Mouse (Mus musculus): ENCODE results near the gene H2-Oa. TPM values are rescaled to one million over a fixed set of nuclear protein-coding genes. Genes with fewer than 3 reads are reported as not detected.

The H2-Oa gene
- polyA plus RNA-seq, 1 experiment from 2014 or later: 1.2 TPM

DNA sequence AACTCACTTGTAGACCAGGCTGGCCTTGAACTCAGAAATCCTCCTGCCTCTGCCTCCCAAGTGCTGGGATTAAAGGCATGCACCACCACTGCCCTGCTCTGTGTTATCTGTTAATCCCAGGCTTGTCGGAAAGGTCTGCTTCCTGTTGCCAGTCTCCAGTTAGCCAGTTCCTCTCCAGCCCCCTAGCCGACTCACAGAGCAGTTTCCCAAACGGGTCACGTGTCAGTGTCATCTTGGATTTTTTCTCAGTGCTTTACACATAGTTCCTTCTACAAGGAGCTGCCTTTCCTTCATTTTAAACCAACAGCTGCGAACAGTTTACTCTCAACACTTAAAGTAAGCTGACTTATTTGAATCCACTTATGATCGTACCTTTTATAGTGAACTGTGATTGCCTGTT is 32.5 kb downstream of the H2-Oa start:
- no peak overlapping the region for H3K9ac ChIP-seq
- ATAC-seq (ENCODE audit: insufficient read depth, low FRiP score, low read depth): no peak
- no peaks in the 10 kb centered on the region for H3K27me3 ChIP-seq (replicated peaks)
- 0 out of 2 replicates have a peak overlapping the region, but pooled peaks have one; percentile 5 for H3K4me3 ChIP-seq (replicated peaks)
- no peaks in the 10 kb centered on the region for H3K9me3 ChIP-seq
- peak overlapping the region; percentile 71; the same call in 1 of the 2 replicates for H3K4me2 ChIP-seq
- WGBS: 61% methylated on average over 6 of the region's 6 CpGs
- no peak overlapping the region for H3K27ac ChIP-seq
- H3K36me3 ChIP-seq: peaks cover 8% of the 10 kb centered on the region; the same call in 1 of the 2 replicates
- peaks cover 37% of the 10 kb centered on the region for H3K4me1 ChIP-seq

DNA sequence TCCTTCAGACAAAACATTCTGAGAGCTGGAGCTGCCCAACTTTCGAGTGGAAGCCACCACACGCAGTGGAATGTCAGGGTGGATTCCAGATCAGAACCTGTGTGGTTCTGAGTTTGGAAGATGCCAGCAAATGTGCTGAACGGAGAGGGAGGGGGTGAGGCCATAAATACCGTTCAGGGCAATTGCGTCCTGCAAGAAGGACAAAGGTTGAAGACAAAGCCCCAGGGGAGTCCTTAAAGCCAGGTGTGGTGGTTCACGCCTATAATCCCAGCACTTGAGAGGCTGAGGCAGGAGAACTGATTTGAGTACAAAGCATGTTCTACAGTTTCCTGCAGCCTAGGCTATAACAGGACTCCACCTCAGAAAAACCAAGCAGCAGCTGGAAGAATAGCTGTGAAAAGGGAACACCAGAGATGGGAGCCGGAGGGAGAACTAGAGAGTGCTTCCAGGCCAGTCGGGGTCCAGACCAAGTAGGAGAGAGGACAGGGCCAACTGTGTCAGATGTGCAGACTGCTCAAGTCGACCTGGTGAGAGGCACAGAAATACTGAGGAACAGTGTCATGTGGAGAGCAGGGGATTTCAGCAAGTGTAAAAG is 34.8 kb downstream of the H2-Oa start:
- no peak overlapping the region for H3K4me3 ChIP-seq (replicated peaks)
- 63% methylated on average over 9 of the region's 9 CpGs for WGBS
- no peak for ATAC-seq (ENCODE audit: insufficient read depth, low FRiP score, low read depth)
- no peaks in the 10 kb centered on the region for H3K9me3 ChIP-seq
- H3K27ac ChIP-seq: no peak overlapping the region
- no peak overlapping the region for H3K9ac ChIP-seq
- H3K27me3 ChIP-seq (replicated peaks): no peaks in the 10 kb centered on the region
- peaks cover 8% of the 10 kb centered on the region; the same call in 1 of the 2 replicates for H3K36me3 ChIP-seq
- peaks cover 37% of the 10 kb centered on the region for H3K4me1 ChIP-seq
- H3K4me2 ChIP-seq: no peak overlapping the region

DNA sequence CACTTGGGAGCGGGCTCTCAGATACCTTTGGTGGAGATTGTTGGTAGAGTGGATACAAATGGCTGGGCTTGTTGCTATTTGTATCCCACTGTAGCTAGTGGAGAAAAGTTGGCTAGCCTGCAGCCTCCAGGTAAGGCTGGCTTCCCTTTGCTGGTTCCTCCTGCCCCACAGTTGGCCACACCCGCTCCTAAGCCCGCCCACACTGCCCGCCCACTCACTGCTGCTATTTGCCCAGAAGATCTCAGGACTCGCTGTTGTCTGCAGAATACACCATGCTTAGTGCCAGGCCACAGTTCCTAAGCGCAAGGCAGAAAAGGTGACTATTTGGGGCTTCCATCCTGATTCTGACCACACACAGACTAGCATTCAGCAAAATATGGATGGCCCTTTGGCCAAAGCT is 35.3 kb downstream of the H2-Oa start:
- no peaks in the 10 kb centered on the region for H3K9me3 ChIP-seq
- H3K27ac ChIP-seq: no peak overlapping the region

DNA sequence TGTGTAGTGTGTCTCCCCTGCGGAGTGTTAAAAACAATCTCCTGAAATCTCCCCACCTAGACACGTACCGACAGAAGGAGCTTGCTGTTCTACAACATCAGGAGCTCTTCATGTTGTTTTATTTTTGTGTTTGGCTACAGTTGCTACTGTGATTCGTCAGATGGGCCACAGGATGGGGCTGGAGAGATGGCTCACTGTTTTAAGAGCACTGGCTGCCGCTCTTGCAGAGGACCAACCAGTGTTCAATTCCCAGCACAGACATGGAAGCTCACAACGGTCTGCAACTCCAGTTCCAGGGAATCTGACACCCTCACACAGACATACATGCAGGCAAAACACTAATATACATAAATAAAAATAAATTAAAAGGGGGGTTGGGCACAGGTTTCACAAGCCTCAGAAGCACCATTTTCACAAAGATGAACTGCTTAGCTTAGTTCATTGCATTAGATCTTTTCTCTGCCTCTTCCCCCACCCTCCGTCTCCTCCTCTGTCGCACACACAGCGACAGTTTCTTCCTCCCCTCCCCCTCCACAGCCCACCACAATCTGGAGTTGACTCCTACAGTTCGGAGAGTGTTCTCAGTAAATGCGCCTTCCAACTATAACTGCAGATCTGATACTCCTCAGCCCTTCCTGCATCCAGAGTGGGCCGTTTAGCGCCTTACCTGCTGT is 36.3 kb downstream of the H2-Oa start:
- no peak overlapping the region for H3K4me3 ChIP-seq (replicated peaks)
- no peaks in the 10 kb centered on the region for H3K27me3 ChIP-seq (replicated peaks)
- H3K4me1 ChIP-seq: peaks cover 37% of the 10 kb centered on the region
- no peaks in the 10 kb centered on the region for H3K9me3 ChIP-seq
- H3K9ac ChIP-seq: no peak overlapping the region
- 29% methylated on average over 13 of the region's 13 CpGs for WGBS
- H3K4me2 ChIP-seq: peak overlapping the region; percentile 17; the same call in 1 of the 2 replicates
- no peak for ATAC-seq (ENCODE audit: insufficient read depth, low FRiP score, low read depth)
- peaks cover 8% of the 10 kb centered on the region; the same call in 1 of the 2 replicates for H3K36me3 ChIP-seq
- no peak overlapping the region for H3K27ac ChIP-seq

More for the DNA sequence above, 35.3 kb downstream of the H2-Oa start:
- H3K4me1 ChIP-seq: peaks cover 37% of the 10 kb centered on the region
- 29% methylated on average over 6 of the region's 6 CpGs for WGBS
- peaks cover 8% of the 10 kb centered on the region; the same call in 1 of the 2 replicates for H3K36me3 ChIP-seq
- H3K4me3 ChIP-seq (replicated peaks): no peak overlapping the region
- no peak for ATAC-seq (ENCODE audit: insufficient read depth, low FRiP score, low read depth)
- no peak overlapping the region for H3K9ac ChIP-seq
- no peak overlapping the region for H3K4me2 ChIP-seq
- no peaks in the 10 kb centered on the region for H3K27me3 ChIP-seq (replicated peaks)

DNA sequence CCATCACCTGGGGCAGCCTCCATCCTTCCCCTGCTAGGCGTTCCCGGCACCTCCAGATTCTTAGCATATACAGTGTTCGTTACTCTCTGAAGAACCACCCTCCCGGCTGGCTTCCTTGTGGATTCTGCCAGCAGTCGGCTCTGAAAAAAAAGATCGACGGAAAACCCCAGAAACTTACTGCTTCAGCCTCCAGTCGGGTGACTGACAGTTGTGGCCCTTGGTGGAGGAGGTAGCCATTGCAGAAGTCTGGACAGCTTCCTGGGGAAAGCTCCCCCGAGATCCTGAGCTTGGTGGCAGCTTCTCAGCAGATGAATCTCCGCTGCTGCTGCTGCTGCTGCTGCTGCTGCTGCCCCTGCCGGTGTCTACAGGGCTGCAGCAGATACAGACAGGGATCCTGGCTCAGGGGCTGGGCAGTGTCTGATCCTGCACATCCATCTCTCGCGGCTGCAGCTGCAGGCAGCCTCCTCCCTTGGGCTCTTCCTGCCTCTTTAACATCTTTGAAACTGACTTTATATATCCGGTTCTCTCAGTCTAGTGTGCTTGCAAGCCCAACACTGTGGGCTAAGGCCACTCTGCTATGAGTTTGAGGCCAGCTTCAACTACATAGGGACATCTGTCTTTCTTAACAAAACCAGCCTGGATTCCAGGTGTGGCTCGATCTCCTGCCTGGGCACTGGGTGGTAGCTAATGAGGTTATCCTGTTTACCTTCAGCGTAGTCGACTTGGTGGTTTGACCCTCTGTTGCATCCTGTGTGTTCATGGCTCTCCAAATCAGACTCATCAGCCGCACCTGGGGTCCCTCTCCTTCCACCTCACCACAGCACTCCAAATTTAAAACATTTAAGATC is 37.0 kb downstream of the H2-Oa start:
- Histone ChIP-seq H3K4me1 (peaks cover 31% of the 10 kb centered on the region), H3K4me2 (peak overlapping the region; percentile 17; the same call in 1 of the 2 replicates), H3K9me3 (no peaks in the 10 kb centered on the region), H3K4me3 (replicated peaks) (no peak overlapping the region), H3K27ac (no peak overlapping the region), H3K36me3 (peaks cover 8% of the 10 kb centered on the region; the same call in 1 of the 2 replicates), H3K27me3 (replicated peaks) (no peaks in the 10 kb centered on the region), H3K9ac (no peak overlapping the region)
- WGBS: 15% methylated on average over 18 of the region's 18 CpGs
- ATAC-seq (ENCODE audit: insufficient read depth, low FRiP score, low read depth): no peak

DNA sequence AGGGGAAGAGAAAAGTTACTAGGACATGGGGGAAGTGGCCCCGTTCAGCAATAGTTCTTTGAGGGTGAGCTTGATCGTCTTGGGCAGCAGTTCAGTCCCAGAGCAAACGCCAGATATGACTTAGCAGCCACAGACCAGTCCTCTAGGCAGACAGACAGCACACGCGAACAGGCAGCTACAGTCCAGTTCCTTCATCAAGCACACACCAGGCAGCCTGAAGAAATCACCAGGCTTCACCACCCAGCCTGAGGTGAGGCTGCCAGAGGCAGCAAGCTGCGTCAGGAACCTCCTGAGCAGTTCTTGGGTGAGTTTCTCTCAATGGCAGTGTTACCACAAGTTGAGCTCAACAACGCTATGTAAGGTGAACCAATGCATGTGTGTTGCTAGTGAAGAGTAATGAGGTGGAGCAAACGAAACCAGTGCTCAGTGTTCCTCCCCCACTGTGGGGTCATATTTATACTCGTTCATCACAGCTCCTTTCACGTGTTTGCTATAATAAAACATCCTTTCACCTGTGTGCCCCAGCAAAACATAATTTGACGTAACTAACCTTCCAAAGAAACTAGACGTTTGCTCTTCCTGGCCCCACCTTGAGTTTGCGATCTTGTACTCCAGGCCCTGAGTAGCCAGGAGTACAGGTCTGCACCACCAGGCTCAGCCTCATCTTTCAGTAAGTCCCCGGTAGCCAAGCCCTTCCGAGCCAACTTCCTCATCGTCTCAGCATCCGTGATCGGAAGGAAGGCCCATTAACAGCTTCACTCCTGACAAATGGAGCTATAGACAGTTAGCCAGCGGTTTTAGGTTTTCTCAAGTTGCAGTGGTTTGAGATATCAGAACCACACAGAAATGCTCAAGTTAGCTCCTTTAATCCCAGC is 38.2 kb downstream of the H2-Oa start:
- no peak overlapping the region for H3K9ac ChIP-seq
- no peak overlapping the region for H3K4me2 ChIP-seq

DNA sequence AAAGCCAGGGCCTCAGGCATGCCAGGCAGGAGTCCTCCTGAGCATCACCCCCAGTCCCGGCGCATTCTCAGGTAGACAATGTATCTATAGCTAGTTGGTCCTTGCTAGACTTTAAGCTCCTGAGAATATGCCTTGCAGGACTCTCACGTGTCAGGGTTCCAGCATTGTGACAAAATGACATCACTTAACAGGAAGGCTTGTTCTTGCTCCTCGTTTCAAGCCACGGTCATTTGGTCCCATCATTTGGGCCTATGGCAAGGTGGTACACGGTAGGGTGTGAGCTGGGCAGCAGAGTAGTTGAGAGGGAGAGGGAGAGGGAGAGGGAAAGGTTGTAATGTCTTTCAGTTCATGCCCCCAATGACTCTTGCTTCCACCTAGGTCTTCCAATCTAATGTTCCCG is 39.8 kb downstream of the H2-Oa start:
- 80% methylated on average over 7 of the region's 7 CpGs for WGBS
- Histone ChIP-seq H3K36me3 (0 out of 2 replicates have a peak, but pooled peaks cover under 1% of the 10 kb centered on the region), H3K9me3 (no peaks in the 10 kb centered on the region), H3K27ac (no peak overlapping the region), H3K4me3 (replicated peaks) (no peak overlapping the region), H3K27me3 (replicated peaks) (no peaks in the 10 kb centered on the region), H3K4me1 (peaks cover 20% of the 10 kb centered on the region), H3K4me2 (no peak overlapping the region), H3K9ac (no peak overlapping the region)
- no peak for ATAC-seq (ENCODE audit: insufficient read depth, low FRiP score, low read depth)

More for the DNA sequence above, 38.2 kb downstream of the H2-Oa start:
- peaks cover 24% of the 10 kb centered on the region for H3K4me1 ChIP-seq
- no peak for ATAC-seq (ENCODE audit: insufficient read depth, low FRiP score, low read depth)
- WGBS: 68% methylated on average over 19 of the region's 19 CpGs
- H3K9me3 ChIP-seq: no peaks in the 10 kb centered on the region
- H3K4me3 ChIP-seq (replicated peaks): no peak overlapping the region
- H3K27me3 ChIP-seq (replicated peaks): no peaks in the 10 kb centered on the region
- no peak overlapping the region for H3K27ac ChIP-seq
- H3K36me3 ChIP-seq: peaks cover 8% of the 10 kb centered on the region; the same call in 1 of the 2 replicates

DNA sequence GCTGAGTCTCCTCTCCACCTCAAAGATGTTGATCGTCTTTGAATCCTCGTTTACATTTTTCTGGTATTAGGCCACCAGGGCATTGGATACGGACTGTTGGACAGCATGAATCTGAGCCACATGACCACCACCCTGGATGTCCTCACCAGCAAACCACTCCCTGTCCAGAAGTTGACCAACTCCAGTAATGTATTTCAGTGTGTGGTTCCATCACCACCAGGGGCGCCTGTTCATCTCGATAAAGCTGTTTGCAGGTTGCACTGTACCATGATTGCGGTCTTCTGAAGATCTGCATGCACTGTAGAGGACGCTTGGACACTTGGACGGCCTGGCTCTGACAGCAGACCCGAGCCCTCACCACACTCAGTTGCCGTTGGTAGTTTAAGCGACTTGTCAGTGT is 41.1 kb downstream of the H2-Oa start:
- no peaks in the 10 kb centered on the region for H3K9me3 ChIP-seq
- H3K9ac ChIP-seq: no peak overlapping the region
- peaks cover 11% of the 10 kb centered on the region for H3K4me1 ChIP-seq
- ATAC-seq (ENCODE audit: insufficient read depth, low FRiP score, low read depth): no peak
- H3K36me3 ChIP-seq: no peaks in the 10 kb centered on the region
- H3K4me3 ChIP-seq (replicated peaks): no peak overlapping the region
- peaks cover 7% of the 10 kb centered on the region; the same call in 1 of the 2 replicates for H3K27me3 ChIP-seq (replicated peaks)
- H3K27ac ChIP-seq: no peak overlapping the region
- 74% methylated on average over 11 of the region's 11 CpGs for WGBS
- H3K4me2 ChIP-seq: no peak overlapping the region

DNA sequence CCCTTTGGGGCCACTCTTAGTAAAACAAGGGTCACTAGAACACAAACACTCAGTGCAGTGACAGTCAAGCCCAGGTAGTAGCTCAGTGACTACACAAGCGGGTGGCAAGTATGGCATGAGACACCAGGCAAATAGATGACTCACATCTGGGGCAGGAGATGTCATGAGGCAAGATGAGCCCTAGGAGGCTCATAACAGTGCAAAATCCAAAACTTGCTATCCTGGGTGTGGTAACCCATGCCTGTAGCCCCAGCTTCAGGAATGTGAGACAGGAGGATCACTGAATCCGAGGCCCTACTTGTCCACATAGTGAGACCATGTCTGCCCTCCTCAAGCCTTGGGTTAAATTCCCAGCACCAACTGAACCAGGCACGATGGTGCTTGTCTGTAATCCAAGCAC is 42.3 kb downstream of the H2-Oa start:
- H3K27me3 ChIP-seq (replicated peaks): peaks cover 15% of the 10 kb centered on the region
- WGBS: 80% methylated on average over 3 of the region's 3 CpGs

DNA sequence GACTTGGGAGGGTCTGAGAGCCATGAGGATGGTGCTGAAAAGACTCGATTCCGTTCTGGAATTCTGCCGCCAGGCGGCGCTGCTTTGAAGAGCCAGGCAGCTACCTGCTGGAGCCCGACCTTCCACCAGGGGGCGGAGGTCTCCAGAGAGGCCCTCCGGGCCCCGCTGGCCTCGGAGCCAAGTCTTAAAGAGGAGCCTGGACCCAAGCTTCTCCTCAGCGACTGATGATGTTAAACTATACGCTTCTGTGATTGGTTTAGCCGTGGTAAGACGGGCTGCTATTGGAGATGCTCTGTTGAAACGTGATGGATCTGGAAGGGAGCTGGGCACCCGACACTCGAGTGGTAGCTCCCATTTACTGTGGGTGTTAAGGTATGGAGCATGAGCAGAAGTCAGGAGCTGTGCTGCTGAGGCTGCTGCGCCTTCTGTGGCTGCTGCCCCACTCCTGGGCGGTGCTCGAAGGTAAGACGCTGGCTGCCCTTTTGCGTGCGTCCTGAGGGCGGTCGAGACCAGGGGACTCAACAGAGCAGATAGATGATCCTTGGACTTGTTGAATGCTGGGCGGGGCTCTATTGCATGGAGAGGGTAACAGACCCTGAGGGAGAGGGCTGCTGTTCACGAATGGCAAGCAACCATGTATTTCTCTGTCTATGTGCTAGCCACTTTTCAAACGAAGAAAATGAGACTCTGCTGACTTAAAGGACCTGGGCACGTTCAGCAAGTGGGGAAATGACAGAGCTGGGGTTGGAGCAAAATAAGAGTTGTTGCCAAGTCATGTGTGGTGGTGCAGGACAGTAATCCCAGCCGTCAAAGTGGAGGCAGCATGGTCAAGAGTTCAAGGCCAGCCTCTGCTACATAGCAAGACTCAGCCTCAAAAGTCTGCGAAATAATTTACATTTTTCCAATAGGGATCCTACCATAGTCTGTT is 43.4 kb downstream of the H2-Oa start:
- Histone ChIP-seq H3K27ac (no peak overlapping the region), H3K4me1 (0 out of 2 replicates have a peak, but pooled peaks cover 3% of the 10 kb centered on the region), H3K36me3 (no peaks in the 10 kb centered on the region), H3K4me2 (peak overlapping the region; percentile 82), H3K4me3 (replicated peaks) (peak overlapping the region; percentile 37), H3K9me3 (no peaks in the 10 kb centered on the region), H3K27me3 (replicated peaks) (peaks cover 22% of the 10 kb centered on the region), H3K9ac (no peak overlapping the region)
- WGBS: 6% methylated on average over 31 of the region's 31 CpGs
- ATAC-seq (ENCODE audit: insufficient read depth, low FRiP score, low read depth): peak; percentile 97

More for the DNA sequence above, 42.3 kb downstream of the H2-Oa start:
- H3K9ac ChIP-seq: no peak overlapping the region
- H3K4me3 ChIP-seq (replicated peaks): no peak overlapping the region
- no peak overlapping the region for H3K27ac ChIP-seq
- no peak for ATAC-seq (ENCODE audit: insufficient read depth, low FRiP score, low read depth)
- no peaks in the 10 kb centered on the region for H3K9me3 ChIP-seq
- H3K4me2 ChIP-seq: no peak overlapping the region
- H3K4me1 ChIP-seq: no peaks in the 10 kb centered on the region
- H3K36me3 ChIP-seq: no peaks in the 10 kb centered on the region
